Mouse (Mus musculus) forebrain, embryonic 14.5 days (tissue): Measurements from ENCODE around the gene Adap2. TPM values are rescaled to one million over a fixed set of nuclear protein-coding genes. Genes with fewer than 3 reads are reported as not detected.

ENCODE experiments used
- ATAC-seq: fragments of 200-750 bp; cut with Nextera tagmentation; 2 replicates; pipeline ENCODE4 v1.8.0; 2017; ENCODE audit warnings: mild to moderate bottlenecking, moderate library complexity
- DNase-seq: peaks from one replicate; pipeline ENCODE4 v3.0.0-alpha.2; 2015; ENCODE audit warnings: low spot score
- H3K27ac ChIP-seq: fragments of 300-500 bp; sonication (generic); 2 replicates; pipeline ENCODE4 v1.5.1; 2014; ENCODE audit warnings: low read depth, mild to moderate bottlenecking, control low read depth, low read length, moderate library complexity
- H3K27me3 ChIP-seq: fragments of 300-500 bp; sonication (generic); replicated peaks from 2 replicates; pipeline ENCODE4 v1.6.1; 2014; ENCODE audit warnings: low read length, control low read depth, mixed read lengths; ENCODE audit not compliant: control insufficient read depth, insufficient read depth
- H3K36me3 ChIP-seq: fragments of 300-500 bp; sonication (generic); 2 replicates; pipeline ENCODE4 v1.6.1; 2014; ENCODE audit warnings: low read length, control low read depth; ENCODE audit not compliant: control insufficient read depth, insufficient read depth
- H3K4me1 ChIP-seq: fragments of 300-500 bp; sonication (generic); 2 replicates; pipeline ENCODE4 v1.6.1; 2014; ENCODE audit warnings: antibody characterized with exemption, low read length, control low read depth; ENCODE audit not compliant: control insufficient read depth, insufficient read depth
- H3K4me2 ChIP-seq: fragments of 300-500 bp; sonication (generic); 2 replicates; pipeline ENCODE4 v1.6.1; 2014; ENCODE audit warnings: mild to moderate bottlenecking, control low read depth, low read length
- H3K4me3 ChIP-seq: fragments of 300-500 bp; sonication (generic); 2 replicates; pipeline ENCODE4 v1.5.1; 2014; ENCODE audit warnings: low read depth, low read length, control low read depth
- H3K9ac ChIP-seq: fragments of 300-500 bp; sonication (generic); 2 replicates; pipeline ENCODE4 v1.6.1; 2014; ENCODE audit warnings: mild to moderate bottlenecking, low read length, control low read depth, moderate library complexity
- H3K9me3 ChIP-seq: fragments of 300-500 bp; sonication (generic); replicated peaks from 2 replicates; pipeline ENCODE4 v1.6.1; 2016; ENCODE audit warnings: low read length, control low read depth, mixed read lengths; ENCODE audit not compliant: control insufficient read depth
- WGBS: fragments of 180-500 bp; shearing (Covaris S2); extraction: QIAGEN DNeasy Blood & Tissue Kit; methylation state at CpG from one replicate; pipeline ENCODE4 v1.1.7; 2014; 5-methylcytosine and 5-hydroxymethylcytosine counted together
- polyA plus RNA-seq: library from polyadenylated mRNA; unstranded; fragments of >200 nt; fragmentation: Nextera tagmentation; extraction: Ambion mirVana; gene quantifications from 2 replicates; pipeline ENCODE4 v1.2.1, GENCODE M21; 2014

Adap2 gene
- polyA plus RNA-seq, 1 experiment from 2014 or later: 2.0 TPM

DNA sequence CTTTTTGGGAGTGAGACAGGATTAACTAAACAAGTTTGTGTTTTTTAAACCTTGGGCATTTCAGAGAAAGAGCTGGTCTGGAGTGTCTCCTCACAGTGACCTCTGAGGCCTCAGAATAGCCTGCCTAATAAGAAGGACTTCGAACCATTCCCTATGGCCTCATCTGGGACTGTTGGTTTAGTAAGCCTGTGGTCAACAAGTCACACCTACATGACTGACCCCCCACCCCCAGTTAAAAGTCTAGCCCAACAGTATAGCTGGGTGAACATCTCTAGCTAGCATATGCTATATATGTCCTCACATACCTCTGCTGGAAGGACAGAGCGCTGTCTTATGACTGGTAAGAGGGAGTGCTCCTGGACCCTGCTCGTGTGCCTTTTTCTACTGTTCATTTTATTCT, 45.4 kb downstream of the Adap2 start:
- 94% methylated on average over 3 of the region's 3 CpGs for WGBS
- H3K4me1 ChIP-seq: no peaks in the 10 kb centered on the region

DNA sequence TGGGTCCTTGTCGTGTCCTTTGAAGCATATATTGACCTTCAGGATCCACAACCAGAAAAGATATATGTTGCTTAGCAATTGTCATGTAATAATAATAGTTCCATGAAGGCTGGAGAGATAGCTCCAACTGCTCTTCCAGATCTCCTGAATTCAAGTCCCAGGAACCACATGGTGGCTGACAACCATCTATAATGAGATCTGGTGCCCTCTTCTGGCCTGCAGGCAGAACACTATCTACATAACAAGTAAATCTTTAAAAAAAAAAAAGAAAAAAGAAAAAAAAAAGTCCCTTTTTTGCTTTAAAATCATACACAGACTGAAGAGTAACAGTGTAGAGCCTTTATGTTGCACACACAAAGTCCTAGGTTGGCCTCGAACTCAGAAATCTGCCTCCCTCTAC, 45.9 kb downstream of the Adap2 start:
- Histone ChIP-seq H3K27ac (no peak overlapping the region), H3K4me1 (no peaks in the 10 kb centered on the region), H3K4me3 (no peak overlapping the region), H3K4me2 (no peak overlapping the region), H3K9ac (no peak overlapping the region), H3K9me3 (no peaks in the 10 kb centered on the region), H3K36me3 (no peaks in the 10 kb centered on the region), H3K27me3 (no peaks in the 10 kb centered on the region)
- WGBS: 92% methylated on average over 2 of the region's 2 CpGs
- ATAC-seq: no peak
- DNase-seq: no peak

More for the DNA sequence above, 45.4 kb downstream of the Adap2 start:
- Histone ChIP-seq H3K9me3 (no peaks in the 10 kb centered on the region), H3K27me3 (no peaks in the 10 kb centered on the region), H3K9ac (no peak overlapping the region), H3K4me2 (no peak overlapping the region), H3K36me3 (no peaks in the 10 kb centered on the region), H3K4me3 (no peak overlapping the region), H3K27ac (no peak overlapping the region)
- ATAC-seq: no peak
- DNase-seq: no peak

DNA sequence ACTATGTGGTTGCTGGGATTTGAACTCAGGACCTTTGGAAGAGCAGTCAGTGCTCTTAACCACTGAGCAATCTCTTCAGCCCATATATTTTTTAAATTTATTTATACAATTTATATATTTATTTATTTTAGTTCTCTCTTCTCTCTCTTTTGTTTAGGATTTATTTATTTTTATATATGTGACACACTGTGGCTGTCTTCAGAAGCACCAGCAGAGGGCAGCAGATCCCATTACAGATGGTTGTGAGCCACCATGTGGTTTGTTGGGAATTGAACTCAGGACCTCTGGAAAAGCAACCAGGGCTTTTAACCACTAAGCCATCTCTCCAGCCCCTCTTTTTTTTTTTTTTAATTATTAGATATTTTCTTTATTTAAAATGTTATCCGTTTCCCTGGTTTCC, 46.4 kb downstream of the Adap2 start:
- Histone ChIP-seq H3K9ac (no peak overlapping the region), H3K4me3 (no peak overlapping the region), H3K27me3 (no peaks in the 10 kb centered on the region), H3K27ac (no peak overlapping the region), H3K9me3 (no peaks in the 10 kb centered on the region), H3K36me3 (no peaks in the 10 kb centered on the region), H3K4me2 (no peak overlapping the region), H3K4me1 (no peaks in the 10 kb centered on the region)
- WGBS: 62% methylated on average over 1 of the region's 1 CpGs
- DNase-seq: peak; percentile 24
- ATAC-seq: no peak

DNA sequence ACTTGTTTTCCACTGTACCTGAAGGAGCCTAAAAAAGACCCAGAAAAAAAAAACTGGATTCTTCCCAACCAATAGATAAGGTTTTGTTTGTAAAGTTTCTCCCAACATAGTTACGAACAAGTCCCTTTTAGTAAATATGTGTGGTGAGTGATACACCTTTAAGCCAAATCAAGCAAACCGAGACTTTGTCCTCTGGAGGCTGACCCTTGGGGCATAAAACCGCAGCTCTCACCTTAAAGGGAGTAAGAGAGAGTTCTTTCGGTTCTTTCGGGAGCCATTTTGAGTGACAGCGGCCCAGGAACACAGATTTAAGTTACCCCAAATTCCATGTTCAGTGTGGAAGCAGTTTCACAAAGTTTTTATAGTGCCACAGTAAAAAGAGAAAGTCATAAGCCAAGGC, 48.4 kb downstream of the Adap2 start:
- 83% methylated on average over 6 of the region's 6 CpGs for WGBS
- Histone ChIP-seq H3K4me1 (no peaks in the 10 kb centered on the region), H3K4me2 (no peak overlapping the region), H3K27ac (no peak overlapping the region), H3K36me3 (no peaks in the 10 kb centered on the region), H3K4me3 (no peak overlapping the region), H3K27me3 (no peaks in the 10 kb centered on the region), H3K9ac (no peak overlapping the region), H3K9me3 (no peaks in the 10 kb centered on the region)
- ATAC-seq (no peak), DNase-seq (no peak)

GRCm38 (mm10) chr11:80204037-80204436, 50.1 kb downstream of the Adap2 start:
- Histone ChIP-seq H3K9ac (no peak overlapping the region), H3K9me3 (no peaks in the 10 kb centered on the region), H3K4me3 (no peak overlapping the region), H3K27me3 (no peaks in the 10 kb centered on the region), H3K36me3 (no peaks in the 10 kb centered on the region), H3K4me1 (no peaks in the 10 kb centered on the region), H3K27ac (no peak overlapping the region), H3K4me2 (no peak overlapping the region)
- DNase-seq (no peak), ATAC-seq (no peak)
- WGBS: 74% methylated on average over 3 of the region's 3 CpGs

DNA sequence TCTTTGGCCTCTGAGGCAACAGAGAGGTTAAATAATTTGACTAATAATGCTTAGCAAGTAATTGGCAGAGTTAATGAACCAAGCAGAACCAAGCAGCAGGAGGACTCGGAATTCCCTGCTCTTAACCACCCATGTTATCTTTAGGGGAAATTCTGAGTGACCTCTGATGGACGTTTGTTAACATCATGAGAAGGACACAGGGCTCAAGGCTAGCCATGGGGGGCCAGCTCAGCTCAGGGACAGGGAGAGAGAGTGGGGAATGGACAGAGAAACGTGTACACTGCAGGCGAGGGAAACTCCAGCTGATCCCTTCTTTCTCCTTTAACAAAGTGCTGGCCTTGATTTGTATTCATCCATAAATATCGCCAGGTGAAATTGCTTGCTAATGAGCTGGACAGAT, 51.0 kb downstream of the Adap2 start:
- 28% methylated on average over 5 of the region's 5 CpGs for WGBS

DNA sequence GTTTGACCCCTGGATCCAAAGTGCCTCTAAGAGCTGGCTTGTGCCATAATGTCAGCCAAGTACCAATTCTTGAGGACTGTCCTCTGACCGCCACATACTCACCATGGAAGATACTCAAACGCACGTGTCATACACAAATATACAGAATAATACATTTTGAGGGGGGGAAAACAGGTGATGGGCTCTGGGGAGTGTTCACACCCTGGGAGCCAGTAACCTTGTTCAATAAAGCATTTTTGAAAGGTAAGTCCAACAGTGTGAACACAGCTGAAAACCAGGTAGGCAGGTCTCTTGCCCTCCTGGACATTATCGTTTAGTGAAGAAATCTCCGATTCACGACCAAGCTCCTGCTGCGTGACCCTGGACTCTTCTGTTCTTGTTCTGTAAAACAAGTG, 54.6 kb downstream of the Adap2 start:
- WGBS: 45% methylated on average over 7 of the region's 7 CpGs
- no peak overlapping the region for H3K27ac ChIP-seq
- ATAC-seq (peak; percentile 24), DNase-seq (no peak)
- H3K4me3 ChIP-seq: no peak overlapping the region
- no peak overlapping the region for H3K4me2 ChIP-seq
- peaks cover 8% of the 10 kb centered on the region for H3K4me1 ChIP-seq
- no peaks in the 10 kb centered on the region for H3K9me3 ChIP-seq
- H3K9ac ChIP-seq: no peak overlapping the region
- H3K36me3 ChIP-seq: no peaks in the 10 kb centered on the region
- H3K27me3 ChIP-seq: no peaks in the 10 kb centered on the region

More for the DNA sequence above, 51.0 kb downstream of the Adap2 start:
- H3K9me3 ChIP-seq: no peaks in the 10 kb centered on the region
- no peak overlapping the region for H3K4me3 ChIP-seq
- no peak overlapping the region for H3K9ac ChIP-seq
- DNase-seq (no peak), ATAC-seq (no peak)
- no peak overlapping the region for H3K27ac ChIP-seq
- H3K36me3 ChIP-seq: no peaks in the 10 kb centered on the region
- no peaks in the 10 kb centered on the region for H3K27me3 ChIP-seq
- peaks cover 1% of the 10 kb centered on the region; the same call in 1 of the 2 replicates for H3K4me1 ChIP-seq
- no peak overlapping the region for H3K4me2 ChIP-seq

- Histone ChIP-seq H3K4me1 (peaks cover 8% of the 10 kb centered on the region), H3K4me3 (peak within 1 kb of the TSS; percentile 94), H3K36me3 (peaks cover under 1% of the 10 kb centered on the region; the same call in 1 of the 2 replicates), H3K9me3 (no peaks in the 10 kb centered on the region), H3K27me3 (no peaks in the 10 kb centered on the region), H3K27ac (peak within 1 kb of the TSS; percentile 95), H3K9ac (peak within 1 kb of the TSS; percentile 92), H3K4me2 (peak within 1 kb of the TSS; percentile 65)
- ATAC-seq (peak; percentile 97), DNase-seq (peak; percentile 96)
- WGBS: under 1% methylated on average over 60 of the region's 78 CpGs
Observed at GRCm38 (mm10) chr11:80208860-80209800, 55.2 kb downstream of the Adap2 start, which contains the start of gene Rhot1. Rhot1 (plus strand) TSS chr11:80209019.

GRCm38 (mm10) chr11:80210321-80210720, 56.4 kb downstream of the Adap2 start:
- DNase-seq: no peak

More at GRCm38 (mm10) chr11:80210321-80210720, 56.4 kb downstream of the Adap2 start:
- H3K9me3 ChIP-seq: no peaks in the 10 kb centered on the region
- H3K27ac ChIP-seq: no peak overlapping the region
- H3K4me3 ChIP-seq: peak overlapping the region; percentile 94; the same call in 1 of the 2 replicates
- no peaks in the 10 kb centered on the region for H3K27me3 ChIP-seq
- H3K36me3 ChIP-seq: peaks cover 6% of the 10 kb centered on the region; the same call in 1 of the 2 replicates
- no peak overlapping the region; the same call in 1 of the 2 replicates for H3K9ac ChIP-seq
- WGBS: 47% methylated on average over 6 of the region's 6 CpGs
- ATAC-seq: no peak
- H3K4me2 ChIP-seq: peak overlapping the region; percentile 65
- peaks cover 8% of the 10 kb centered on the region for H3K4me1 ChIP-seq
